Mouse (Mus musculus) midbrain, embryonic 15.5 days (tissue): ENCODE data around the gene Tmem89. TPM values are rescaled to one million over a fixed set of nuclear protein-coding genes. Genes with fewer than 3 reads are reported as not detected.

Experiments
- ATAC-seq: fragments of 200-750 bp; cut with Nextera tagmentation; replicated peaks from 2 replicates; pipeline ENCODE4 v1.8.0; 2017; ENCODE audit warnings: moderate TSS enrichment
- H3K27ac ChIP-seq: fragments of 300-500 bp; sonication (generic); 2 replicates; pipeline ENCODE4 v1.5.1; 2015; ENCODE audit warnings: mild to moderate bottlenecking, inconsistent platforms
- H3K27me3 ChIP-seq: fragments of 300-500 bp; sonication (generic); replicated peaks from 2 replicates; pipeline ENCODE4 v1.6.1; 2015; ENCODE audit warnings: inconsistent platforms
- H3K36me3 ChIP-seq: fragments of 300-500 bp; sonication (generic); replicated peaks from 2 replicates; pipeline ENCODE4 v1.6.1; 2015; ENCODE audit warnings: inconsistent platforms
- H3K4me1 ChIP-seq: fragments of 300-500 bp; sonication (generic); 2 replicates; pipeline ENCODE4 v1.6.1; 2015; ENCODE audit warnings: inconsistent platforms
- H3K4me2 ChIP-seq: fragments of 300-500 bp; sonication (generic); 2 replicates; pipeline ENCODE4 v1.6.1; 2015; ENCODE audit warnings: inconsistent platforms, mild to moderate bottlenecking, moderate library complexity
- H3K4me3 ChIP-seq: fragments of 300-500 bp; sonication (generic); 2 replicates; pipeline ENCODE4 v1.5.1; 2015; ENCODE audit warnings: mild to moderate bottlenecking, inconsistent platforms
- H3K9ac ChIP-seq: fragments of 300-500 bp; sonication (generic); 2 replicates; pipeline ENCODE4 v1.6.1; 2015; ENCODE audit warnings: mild to moderate bottlenecking, inconsistent platforms
- H3K9me3 ChIP-seq: fragments of 300-500 bp; sonication (generic); 2 replicates; pipeline ENCODE4 v1.6.1; 2016; ENCODE audit warnings: inconsistent platforms
- WGBS: fragments of 180-500 bp; shearing (Covaris S2); methylation state at CpG from one replicate; pipeline ENCODE4 v1.1.7; 2015; ENCODE audit warnings: mixed read lengths; 5-methylcytosine and 5-hydroxymethylcytosine counted together
- polyA plus RNA-seq: library from polyadenylated mRNA; unstranded; fragments of >200 nt; fragmentation: Nextera tagmentation; extraction: Ambion mirVana; gene quantifications from 2 replicates; pipeline ENCODE4 v1.2.1, GENCODE M21; 2015

Gene Tmem89
- polyA plus RNA-seq, 1 experiment from 2014 or later, result 0.18 TPM

GRCm38 (mm10) chr9:108949967-108950728, 35.7 kb downstream of the Tmem89 start:
- no peaks in the 10 kb centered on the region for H3K4me1 ChIP-seq
- 84% methylated on average over 9 of the region's 9 CpGs for WGBS
- no peak overlapping the region for H3K4me2 ChIP-seq
- H3K4me3 ChIP-seq, result no peak overlapping the region
- no peak overlapping the region for H3K27ac ChIP-seq
- ATAC-seq, result no peak
- H3K9ac ChIP-seq, result no peak overlapping the region
- peaks cover 23% of the 10 kb centered on the region for H3K27me3 ChIP-seq
- H3K9me3 ChIP-seq, result no peaks in the 10 kb centered on the region
- H3K36me3 ChIP-seq, result peaks cover 51% of the 10 kb centered on the region

DNA sequence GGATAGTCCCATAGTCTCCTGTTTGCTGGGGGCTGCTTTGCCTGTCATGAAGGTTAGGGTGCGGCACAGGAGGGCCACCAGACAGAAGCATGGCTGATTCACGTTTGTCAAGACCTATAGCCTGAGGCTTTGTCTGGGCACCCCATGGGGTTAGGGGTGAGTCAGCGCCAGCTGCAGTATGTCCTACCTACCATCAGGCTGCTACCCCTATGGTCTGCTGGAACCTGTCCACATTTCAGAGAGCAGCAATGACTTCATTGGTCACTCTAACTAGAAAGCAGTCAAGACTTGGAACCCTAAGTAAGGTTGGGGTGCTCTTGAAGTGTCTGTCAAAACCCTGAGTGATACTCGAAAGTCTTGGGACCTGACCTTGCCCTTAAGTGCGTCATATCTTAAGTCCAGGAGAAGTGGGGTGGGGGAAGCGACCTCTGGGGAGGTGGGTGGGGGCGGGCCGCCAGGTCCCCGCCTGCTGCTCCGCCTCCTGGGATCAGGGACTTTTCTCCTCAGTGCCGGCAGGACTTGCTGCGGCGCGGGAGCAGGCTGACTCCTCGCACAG, 38.7 kb downstream of the Tmem89 start, which contains the start of gene Col7a1:
Gene Col7a1 (plus strand): TSS at position 506 of the 556 bp plus-strand sequence.
- H3K4me1 ChIP-seq, result no peaks in the 10 kb centered on the region
- ATAC-seq, result no peak
- H3K4me3 ChIP-seq, result no peak within 1 kb of the TSS
- peaks cover 23% of the 10 kb centered on the region for H3K27me3 ChIP-seq
- no peak within 1 kb of the TSS for H3K4me2 ChIP-seq
- H3K36me3 ChIP-seq, result peaks cover 24% of the 10 kb centered on the region
- H3K9me3 ChIP-seq, result no peaks in the 10 kb centered on the region
- 10% methylated on average over 15 of the region's 15 CpGs for WGBS
- H3K9ac ChIP-seq, result no peak within 1 kb of the TSS
- no peak within 1 kb of the TSS for H3K27ac ChIP-seq

DNA sequence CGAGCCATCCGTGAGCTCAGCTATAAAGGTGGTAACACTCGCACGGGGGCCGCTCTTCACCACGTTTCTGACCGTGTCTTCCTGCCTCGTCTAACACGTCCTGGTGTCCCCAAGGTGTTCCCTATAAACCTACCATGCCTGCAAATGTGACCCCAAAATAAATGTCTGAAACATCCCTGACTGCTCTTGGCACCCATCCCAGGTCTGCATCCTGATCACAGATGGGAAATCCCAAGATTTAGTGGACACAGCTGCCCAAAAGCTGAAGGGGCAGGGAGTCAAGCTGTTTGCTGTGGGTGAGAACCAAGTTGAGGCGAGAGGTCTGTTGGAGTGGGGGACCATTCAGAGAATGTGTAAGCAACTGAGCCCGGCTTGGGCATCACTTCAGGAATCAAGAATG, 40.8 kb downstream of the Tmem89 start:
- Histone ChIP-seq H3K9me3 (no peaks in the 10 kb centered on the region), H3K4me3 (no peak overlapping the region), H3K27me3 (peaks cover 23% of the 10 kb centered on the region), H3K9ac (no peak overlapping the region), H3K4me2 (no peak overlapping the region), H3K36me3 (peaks cover 4% of the 10 kb centered on the region; the same call in 1 of the 2 replicates), H3K27ac (no peak overlapping the region), H3K4me1 (no peaks in the 10 kb centered on the region)
- 93% methylated on average over 11 of the region's 11 CpGs for WGBS
- no peak for ATAC-seq

- Histone ChIP-seq H3K4me2 (no peak overlapping the region), H3K9ac (no peak overlapping the region), H3K4me1 (no peaks in the 10 kb centered on the region), H3K9me3 (no peaks in the 10 kb centered on the region), H3K27ac (no peak overlapping the region), H3K36me3 (no peaks in the 10 kb centered on the region), H3K27me3 (peaks cover 23% of the 10 kb centered on the region), H3K4me3 (no peak overlapping the region)
- ATAC-seq, result no peak
- WGBS, result 90% methylated on average over 11 of the region's 11 CpGs
Observed at GRCm38 (mm10) chr9:108955846-108956245, 41.4 kb downstream of the Tmem89 start.

DNA sequence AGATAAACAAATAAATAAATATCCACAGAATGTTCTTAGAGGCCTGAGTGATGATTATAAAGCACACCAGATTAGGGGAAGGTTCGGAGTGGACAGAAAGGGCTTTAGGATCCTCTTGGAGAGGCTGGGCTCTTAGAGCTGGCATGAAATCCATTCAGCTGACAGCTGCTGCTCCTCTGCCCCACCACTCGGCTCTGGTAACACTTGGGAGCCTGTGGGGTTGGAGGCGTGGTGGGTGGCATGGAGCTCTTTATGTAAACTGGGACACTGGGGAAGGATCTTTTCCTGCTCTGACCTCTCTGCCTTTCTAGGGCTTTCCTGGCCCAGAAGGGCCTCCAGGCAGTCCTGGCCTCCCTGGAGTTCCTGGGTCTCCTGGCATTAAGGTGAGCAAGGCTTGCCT, 49.2 kb downstream of the Tmem89 start:
- Histone ChIP-seq H3K27me3 (no peaks in the 10 kb centered on the region), H3K36me3 (no peaks in the 10 kb centered on the region), H3K4me2 (no peak overlapping the region), H3K9me3 (no peaks in the 10 kb centered on the region), H3K9ac (no peak overlapping the region), H3K27ac (no peak overlapping the region), H3K4me1 (no peaks in the 10 kb centered on the region), H3K4me3 (no peak overlapping the region)
- WGBS, result 81% methylated on average over 3 of the region's 3 CpGs
- ATAC-seq, result no peak

- no peak overlapping the region for H3K9ac ChIP-seq
- H3K36me3 ChIP-seq, result no peaks in the 10 kb centered on the region
- H3K27me3 ChIP-seq, result no peaks in the 10 kb centered on the region
- H3K4me1 ChIP-seq, result no peaks in the 10 kb centered on the region
- no peak overlapping the region for H3K27ac ChIP-seq
- no peaks in the 10 kb centered on the region for H3K9me3 ChIP-seq
- WGBS, result 83% methylated on average over 6 of the region's 6 CpGs
- ATAC-seq, result no peak
- no peak overlapping the region for H3K4me2 ChIP-seq
- H3K4me3 ChIP-seq, result no peak overlapping the region
Observed at GRCm38 (mm10) chr9:108964338-108964737, 49.9 kb downstream of the Tmem89 start.

Other genes with a start within 250 kb of the Tmem89 start
- gene Prkar2a, start 225.3 kb upstream of the Tmem89 start, polyA plus RNA-seq, result 67.7 and 68.4 TPM in 2 replicates
- 230 and 239 TPM in 2 replicates for gene Ip6k2, start 130.8 kb upstream of the Tmem89 start, polyA plus RNA-seq
- gene Nckipsd, start 106.3 kb upstream of the Tmem89 start, polyA plus RNA-seq, result 34.9 and 38.1 TPM in 2 replicates
- 19.6 and 21.3 TPM in 2 replicates for gene Celsr3, start 88.3 kb upstream of the Tmem89 start, polyA plus RNA-seq
- 16.7 and 17.8 TPM in 2 replicates for gene Slc26a6, start 61.3 kb upstream of the Tmem89 start, polyA plus RNA-seq
- gene Uqcrc1, start 22.0 kb downstream of the Tmem89 start, polyA plus RNA-seq, result 443 and 465 TPM in 2 replicates
- 2.5 and 2.7 TPM in 2 replicates for gene Col7a1, start 39.0 kb downstream of the Tmem89 start, polyA plus RNA-seq
- gene Ucn2, start 71.4 kb downstream of the Tmem89 start, polyA plus RNA-seq, result not detected in 2 replicates
- gene Pfkfb4, start 77.2 kb downstream of the Tmem89 start, polyA plus RNA-seq, result 33.7 and 36.7 TPM in 2 replicates
- 66.0 and 68.4 TPM in 2 replicates for gene Shisa5, start 123.9 kb downstream of the Tmem89 start, polyA plus RNA-seq
- gene Trex1, start 145.1 kb downstream of the Tmem89 start, polyA plus RNA-seq, result 18.0 TPM in 2 replicates
- gene Atrip, start 159.5 kb downstream of the Tmem89 start, polyA plus RNA-seq, result 35.2 and 35.6 TPM in 2 replicates
- gene Ccdc51, start 167.9 kb downstream of the Tmem89 start, polyA plus RNA-seq, result 14.3 and 16.8 TPM in 2 replicates
- gene Tma7, start 168.0 kb downstream of the Tmem89 start, polyA plus RNA-seq, result 607 and 639 TPM in 2 replicates
- 25.5 and 27.3 TPM in 2 replicates for gene Plxnb1, start 180.8 kb downstream of the Tmem89 start, polyA plus RNA-seq
- gene Fbxw21, start 247.4 kb downstream of the Tmem89 start, polyA plus RNA-seq, result not detected in 2 replicates